Mouse (Mus musculus): Measurements from ENCODE around the gene Slamf6. TPM values are rescaled to one million over a fixed set of nuclear protein-coding genes. Genes with fewer than 3 reads are reported as not detected.

Gene Slamf6
- polyA plus RNA-seq (2014; fragmentation: Illumina TruSeq; extraction: RNeasy Lipid Tissue Mini Kit (QIAGEN cat#74804); ENCODE audit: low read depth, low replicate concordance): not detected

DNA sequence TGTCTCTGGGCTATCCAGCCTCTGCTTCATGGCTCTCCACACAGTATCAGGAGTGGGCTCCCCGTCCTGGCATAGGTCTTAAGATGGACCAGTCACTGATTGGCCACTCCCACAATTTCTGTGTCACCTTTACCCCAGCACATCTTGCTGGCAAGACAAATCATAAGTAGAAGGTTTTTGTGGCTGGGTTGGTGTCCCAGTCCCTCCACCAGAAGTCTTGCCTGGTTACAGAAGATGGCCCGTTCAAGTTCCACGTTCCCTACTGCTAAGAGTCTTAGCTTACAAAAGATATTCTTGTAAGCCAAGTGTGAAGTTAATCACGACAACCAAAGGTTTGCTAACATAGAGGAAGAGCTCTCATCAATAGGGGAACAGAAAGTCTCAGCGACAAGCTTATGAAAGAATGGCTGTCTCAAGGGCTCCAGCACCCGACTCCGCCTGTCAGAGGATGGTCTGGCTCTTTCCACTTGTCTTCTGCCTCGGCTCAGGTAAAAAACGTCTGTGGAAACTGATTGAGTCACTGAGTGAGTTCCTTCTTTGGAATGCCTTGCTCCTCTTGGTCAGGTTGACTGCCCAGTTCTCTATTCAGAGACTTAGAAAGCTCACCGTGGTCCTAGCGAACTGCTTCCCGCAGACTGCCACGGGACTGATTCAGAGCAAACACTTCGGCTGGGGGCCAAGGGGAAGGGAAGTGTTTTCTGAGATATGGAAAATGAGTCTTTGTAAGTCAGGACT lies at the start of gene Slamf6:
Gene Slamf6 (plus strand): TSS at position 211 of the 735 bp plus-strand sequence.

DNA sequence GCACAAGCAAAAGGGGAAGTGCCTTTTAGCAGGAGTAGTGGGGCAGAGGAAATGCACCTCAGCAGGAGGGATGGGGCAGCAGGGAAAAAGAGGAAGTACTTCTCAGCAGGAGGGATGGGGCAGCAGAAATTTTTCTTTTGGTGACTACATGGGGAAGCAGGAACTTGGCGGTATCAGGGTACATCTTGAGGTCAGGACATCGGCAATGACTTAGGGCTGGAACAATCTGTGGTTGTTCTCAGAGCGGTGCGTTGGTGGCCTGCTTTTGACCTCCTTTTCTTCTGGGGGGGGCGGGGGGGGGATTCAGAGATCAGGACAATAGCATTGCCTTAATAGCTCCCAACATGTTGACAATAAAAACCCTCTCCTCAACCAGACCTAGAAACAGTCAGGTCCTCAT lies 22.0 kb upstream of the Slamf6 start, which contains the start of gene Gm10521:
Gene Gm10521 (plus strand): TSS at position 301 of the 400 bp plus-strand sequence.

Other genes starting within 250 kb of the Slamf6 start
- 3.7 TPM for gene Cd48, start 235.5 kb upstream of the Slamf6 start, polyA plus RNA-seq (2014; fragmentation: Illumina TruSeq; extraction: RNeasy Lipid Tissue Mini Kit (QIAGEN cat#74804); ENCODE audit: low read depth, low replicate concordance)
- gene Slamf1, start 150.4 kb upstream of the Slamf6 start, polyA plus RNA-seq (2014; fragmentation: Illumina TruSeq; extraction: RNeasy Lipid Tissue Mini Kit (QIAGEN cat#74804); ENCODE audit: low read depth, low replicate concordance): not detected
- gene Cd84, start 77.8 kb upstream of the Slamf6 start, polyA plus RNA-seq (2014; fragmentation: Illumina TruSeq; extraction: RNeasy Lipid Tissue Mini Kit (QIAGEN cat#74804); ENCODE audit: low read depth, low replicate concordance): 1.7 TPM
- gene Gm10521, start 21.9 kb upstream of the Slamf6 start, polyA plus RNA-seq (2014; fragmentation: Illumina TruSeq; extraction: RNeasy Lipid Tissue Mini Kit (QIAGEN cat#74804); ENCODE audit: low read depth, low replicate concordance): not detected
- 0.93 TPM for gene Vangl2, start 110.9 kb downstream of the Slamf6 start, polyA plus RNA-seq (2014; fragmentation: Illumina TruSeq; extraction: RNeasy Lipid Tissue Mini Kit (QIAGEN cat#74804); ENCODE audit: low read depth, low replicate concordance)
- gene Nhlh1, start 140.1 kb downstream of the Slamf6 start, polyA plus RNA-seq (2014; fragmentation: Illumina TruSeq; extraction: RNeasy Lipid Tissue Mini Kit (QIAGEN cat#74804); ENCODE audit: low read depth, low replicate concordance): not detected
- 171 TPM for gene Copa, start 165.0 kb downstream of the Slamf6 start, polyA plus RNA-seq (2014; fragmentation: Illumina TruSeq; extraction: RNeasy Lipid Tissue Mini Kit (QIAGEN cat#74804); ENCODE audit: low read depth, low replicate concordance)
- gene Ncstn, start 165.3 kb downstream of the Slamf6 start, polyA plus RNA-seq (2014; fragmentation: Illumina TruSeq; extraction: RNeasy Lipid Tissue Mini Kit (QIAGEN cat#74804); ENCODE audit: low read depth, low replicate concordance): 14.1 TPM
- 62.7 TPM for gene Pex19, start 209.2 kb downstream of the Slamf6 start, polyA plus RNA-seq (2014; fragmentation: Illumina TruSeq; extraction: RNeasy Lipid Tissue Mini Kit (QIAGEN cat#74804); ENCODE audit: low read depth, low replicate concordance)
- 107 TPM for gene Dcaf8, start 230.6 kb downstream of the Slamf6 start, polyA plus RNA-seq (2014; fragmentation: Illumina TruSeq; extraction: RNeasy Lipid Tissue Mini Kit (QIAGEN cat#74804); ENCODE audit: low read depth, low replicate concordance)

All from kidney, adult 10 weeks (tissue).